Mouse (Mus musculus) liver, embryonic 15.5 days (tissue): Measurements from ENCODE around the gene Egfem1. TPM values are rescaled to one million over a fixed set of nuclear protein-coding genes. Genes with fewer than 3 reads are reported as not detected.

Experiments used
- ATAC-seq: fragments of 200-750 bp; cut with Nextera tagmentation; 2 replicates; pipeline ENCODE4 v1.8.0; 2017; ENCODE audit warnings: moderate number of reproducible peaks, mild to moderate bottlenecking, moderate library complexity; ENCODE audit not compliant: insufficient read depth
- H3K27ac ChIP-seq: fragments of 300-500 bp; sonication (generic); replicated peaks from 2 replicates; pipeline ENCODE4 v1.5.1; 2015; ENCODE audit warnings: mild to moderate bottlenecking, inconsistent platforms
- H3K27me3 ChIP-seq: fragments of 300-500 bp; sonication (generic); 2 replicates; pipeline ENCODE4 v1.6.1; 2015; ENCODE audit warnings: mild to moderate bottlenecking, inconsistent platforms
- H3K36me3 ChIP-seq: fragments of 300-500 bp; sonication (generic); replicated peaks from 2 replicates; pipeline ENCODE4 v1.6.1; 2015; ENCODE audit warnings: moderate library complexity, mild to moderate bottlenecking, inconsistent platforms
- H3K4me1 ChIP-seq: fragments of 300-500 bp; sonication (generic); replicated peaks from 2 replicates; pipeline ENCODE4 v1.6.1; 2015; ENCODE audit warnings: inconsistent platforms
- H3K4me2 ChIP-seq: fragments of 300-500 bp; sonication (generic); 2 replicates; pipeline ENCODE4 v1.6.1; 2015; ENCODE audit warnings: moderate library complexity, mild to moderate bottlenecking, inconsistent platforms
- H3K4me3 ChIP-seq: fragments of 300-500 bp; sonication (generic); replicated peaks from 2 replicates; pipeline ENCODE4 v1.5.1; 2015; ENCODE audit warnings: mild to moderate bottlenecking, inconsistent platforms
- H3K9ac ChIP-seq: fragments of 300-500 bp; sonication (generic); 2 replicates; pipeline ENCODE4 v1.6.1; 2015; ENCODE audit warnings: moderate library complexity, mild to moderate bottlenecking, inconsistent platforms
- H3K9me3 ChIP-seq: fragments of 300-500 bp; sonication (generic); replicated peaks from 2 replicates; pipeline ENCODE4 v1.6.1; 2016; ENCODE audit warnings: inconsistent platforms
- WGBS: fragments of 180-500 bp; shearing (Covaris S2); methylation state at CpG from one replicate; pipeline ENCODE4 v1.1.7; 2015; ENCODE audit warnings: mixed read lengths; ENCODE audit not compliant: insufficient replicate concordance; 5-methylcytosine and 5-hydroxymethylcytosine counted together
- polyA plus RNA-seq: library from polyadenylated mRNA; unstranded; fragments of >200 nt; fragmentation: Nextera tagmentation; extraction: Ambion mirVana; gene quantifications from 2 replicates; pipeline ENCODE4 v1.2.1, GENCODE M21; 2015

Gene Egfem1
- polyA plus RNA-seq, 1 experiment from 2014 or later = 0.33 TPM

- no peak for ATAC-seq
These were observed 526.9 kb downstream of the Egfem1 start for GRCm38 (mm10) chr3:29608713-29609112.

GRCm38 (mm10) chr3:29609174-29609573 is 527.4 kb downstream of the Egfem1 start:
- Histone ChIP-seq H3K4me3 (no peak overlapping the region), H3K4me2 (no peak overlapping the region), H3K27ac (no peak overlapping the region), H3K27me3 (no peaks in the 10 kb centered on the region), H3K4me1 (no peaks in the 10 kb centered on the region), H3K36me3 (no peaks in the 10 kb centered on the region), H3K9ac (no peak overlapping the region), H3K9me3 (no peaks in the 10 kb centered on the region)
- 49% methylated on average over 2 of the region's 2 CpGs for WGBS
- no peak for ATAC-seq

More at GRCm38 (mm10) chr3:29608713-29609112, 526.9 kb downstream of the Egfem1 start:
- Histone ChIP-seq H3K9me3 (no peaks in the 10 kb centered on the region), H3K4me2 (no peak overlapping the region), H3K36me3 (no peaks in the 10 kb centered on the region), H3K4me3 (no peak overlapping the region), H3K4me1 (no peaks in the 10 kb centered on the region), H3K27ac (no peak overlapping the region), H3K9ac (no peak overlapping the region), H3K27me3 (no peaks in the 10 kb centered on the region)
- 48% methylated on average over 3 of the region's 3 CpGs for WGBS

- Histone ChIP-seq H3K9ac (no peak overlapping the region), H3K27ac (no peak overlapping the region), H3K36me3 (no peaks in the 10 kb centered on the region), H3K4me2 (no peak overlapping the region), H3K4me1 (no peaks in the 10 kb centered on the region), H3K9me3 (no peaks in the 10 kb centered on the region), H3K27me3 (no peaks in the 10 kb centered on the region), H3K4me3 (no peak overlapping the region)
- WGBS = 67% methylated on average over 1 of the region's 1 CpGs
- ATAC-seq = no peak
These were observed 537.8 kb downstream of the Egfem1 start for GRCm38 (mm10) chr3:29619586-29619985.

GRCm38 (mm10) chr3:29639819-29640218 is 558.0 kb downstream of the Egfem1 start:
- no peak for ATAC-seq
- H3K36me3 ChIP-seq = no peaks in the 10 kb centered on the region
- WGBS = 45% methylated on average over 2 of the region's 2 CpGs

GRCm38 (mm10) chr3:29666796-29667195 is 585.0 kb downstream of the Egfem1 start:
- no peaks in the 10 kb centered on the region for H3K4me1 ChIP-seq
- no peaks in the 10 kb centered on the region for H3K27me3 ChIP-seq
- ATAC-seq = no peak
- H3K36me3 ChIP-seq = no peaks in the 10 kb centered on the region
- 63% methylated on average over 2 of the region's 2 CpGs for WGBS
- no peak overlapping the region for H3K4me3 ChIP-seq
- no peak overlapping the region for H3K9ac ChIP-seq
- H3K27ac ChIP-seq = no peak overlapping the region
- no peak overlapping the region for H3K4me2 ChIP-seq
- H3K9me3 ChIP-seq = no peaks in the 10 kb centered on the region

More at GRCm38 (mm10) chr3:29639819-29640218, 558.0 kb downstream of the Egfem1 start:
- no peak overlapping the region for H3K4me2 ChIP-seq
- H3K4me3 ChIP-seq = no peak overlapping the region
- H3K9me3 ChIP-seq = no peaks in the 10 kb centered on the region
- no peak overlapping the region for H3K9ac ChIP-seq
- H3K27ac ChIP-seq = no peak overlapping the region
- no peaks in the 10 kb centered on the region for H3K4me1 ChIP-seq
- no peaks in the 10 kb centered on the region for H3K27me3 ChIP-seq

- Histone ChIP-seq H3K27me3 (no peaks in the 10 kb centered on the region), H3K4me2 (no peak overlapping the region), H3K27ac (no peak overlapping the region), H3K9me3 (no peaks in the 10 kb centered on the region), H3K4me3 (no peak overlapping the region), H3K36me3 (no peaks in the 10 kb centered on the region), H3K4me1 (no peaks in the 10 kb centered on the region), H3K9ac (no peak overlapping the region)
- ATAC-seq = no peak
- 76% methylated on average over 8 of the region's 8 CpGs for WGBS
These were observed 607.8 kb downstream of the Egfem1 start for GRCm38 (mm10) chr3:29689367-29690285.

GRCm38 (mm10) chr3:29701126-29701525 is 619.3 kb downstream of the Egfem1 start:
- no peaks in the 10 kb centered on the region for H3K4me1 ChIP-seq
- no peak overlapping the region for H3K4me3 ChIP-seq
- H3K36me3 ChIP-seq = no peaks in the 10 kb centered on the region
- H3K9ac ChIP-seq = no peak overlapping the region
- no peak for ATAC-seq
- H3K4me2 ChIP-seq = no peak overlapping the region
- H3K27me3 ChIP-seq = no peaks in the 10 kb centered on the region
- no peaks in the 10 kb centered on the region for H3K9me3 ChIP-seq
- WGBS = 37% methylated on average over 2 of the region's 2 CpGs
- H3K27ac ChIP-seq = no peak overlapping the region

GRCm38 (mm10) chr3:29706816-29707215 is 625.0 kb downstream of the Egfem1 start:
- Histone ChIP-seq H3K4me1 (no peaks in the 10 kb centered on the region), H3K27ac (no peak overlapping the region), H3K4me3 (no peak overlapping the region), H3K4me2 (no peak overlapping the region), H3K9ac (no peak overlapping the region), H3K36me3 (no peaks in the 10 kb centered on the region), H3K27me3 (no peaks in the 10 kb centered on the region), H3K9me3 (no peaks in the 10 kb centered on the region)
- no peak for ATAC-seq
- WGBS = 68% methylated on average over 2 of the region's 2 CpGs

GRCm38 (mm10) chr3:29707467-29707866 is 625.6 kb downstream of the Egfem1 start:
- no peaks in the 10 kb centered on the region for H3K9me3 ChIP-seq
- WGBS = 61% methylated on average over 1 of the region's 1 CpGs
- no peak overlapping the region for H3K9ac ChIP-seq
- H3K27me3 ChIP-seq = no peaks in the 10 kb centered on the region
- no peak overlapping the region for H3K4me3 ChIP-seq
- H3K27ac ChIP-seq = no peak overlapping the region
- H3K36me3 ChIP-seq = no peaks in the 10 kb centered on the region
- H3K4me1 ChIP-seq = no peaks in the 10 kb centered on the region
- no peak for ATAC-seq
- no peak overlapping the region for H3K4me2 ChIP-seq

- Histone ChIP-seq H3K27me3 (no peaks in the 10 kb centered on the region), H3K4me3 (no peak overlapping the region), H3K27ac (no peak overlapping the region), H3K9ac (no peak overlapping the region), H3K4me2 (no peak overlapping the region), H3K36me3 (no peaks in the 10 kb centered on the region), H3K4me1 (no peaks in the 10 kb centered on the region), H3K9me3 (no peaks in the 10 kb centered on the region)
- WGBS = 46% methylated on average over 8 of the region's 8 CpGs
- no peak for ATAC-seq
These were observed 644.6 kb downstream of the Egfem1 start for GRCm38 (mm10) chr3:29726376-29726967.

- WGBS = 7% methylated on average over 4 of the region's 4 CpGs
- no peak overlapping the region for H3K4me2 ChIP-seq
These were observed 648.4 kb downstream of the Egfem1 start for GRCm38 (mm10) chr3:29730062-29730760.

More at GRCm38 (mm10) chr3:29730062-29730760, 648.4 kb downstream of the Egfem1 start:
- H3K27me3 ChIP-seq = no peaks in the 10 kb centered on the region
- no peak overlapping the region for H3K27ac ChIP-seq
- H3K4me1 ChIP-seq = no peaks in the 10 kb centered on the region
- no peaks in the 10 kb centered on the region for H3K36me3 ChIP-seq
- ATAC-seq = no peak
- no peak overlapping the region for H3K4me3 ChIP-seq
- no peaks in the 10 kb centered on the region for H3K9me3 ChIP-seq
- H3K9ac ChIP-seq = no peak overlapping the region
